Mouse (Mus musculus): ENCODE measurements around the gene Glis3. TPM values are rescaled to one million over a fixed set of nuclear protein-coding genes. Genes with fewer than 3 reads are reported as not detected.
A peak's percentile ranks its signal among the peaks of the same experiment; 100 is the strongest.

Glis3 gene
- polyA plus RNA-seq, 1 experiment from 2014 or later, result 8.5 TPM

DNA sequence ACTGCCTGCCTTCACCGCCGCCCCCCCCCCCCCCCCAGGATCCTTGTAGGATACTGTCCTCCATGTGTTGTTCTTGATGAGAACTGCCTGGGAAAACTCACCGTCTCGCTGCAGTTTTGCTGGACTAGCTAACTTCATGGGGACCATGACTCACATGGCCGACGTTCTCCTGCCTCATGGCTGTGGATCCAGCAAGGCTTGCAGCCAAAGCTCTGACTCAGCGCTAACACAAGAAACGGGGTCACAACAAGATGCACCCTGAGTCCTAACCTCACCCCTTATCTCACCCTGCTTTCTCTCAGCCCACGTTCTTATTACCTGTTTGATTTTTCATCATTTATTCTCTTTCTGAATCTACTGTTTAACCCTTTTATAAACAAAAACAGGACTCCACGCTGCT lies 56.2 kb downstream of the Glis3 start:
- no peaks in the 10 kb centered on the region for H3K9me3 ChIP-seq (replicated peaks)
- no peak overlapping the region for H3K4me3 ChIP-seq (replicated peaks)
- peaks cover 4% of the 10 kb centered on the region; the same call in 1 of the 2 replicates for H3K4me1 ChIP-seq
- 62% methylated on average over 10 of the region's 10 CpGs for WGBS
- no peaks in the 10 kb centered on the region for H3K27me3 ChIP-seq
- no peaks in the 10 kb centered on the region for H3K36me3 ChIP-seq
- ATAC-seq (ENCODE audit: insufficient number of reproducible peaks, low FRiP score, low TSS enrichment, low read depth), result no peak
- no peak overlapping the region for H3K4me2 ChIP-seq (replicated peaks)
- no peak overlapping the region for H3K27ac ChIP-seq (replicated peaks)
- no peak overlapping the region for H3K9ac ChIP-seq

DNA sequence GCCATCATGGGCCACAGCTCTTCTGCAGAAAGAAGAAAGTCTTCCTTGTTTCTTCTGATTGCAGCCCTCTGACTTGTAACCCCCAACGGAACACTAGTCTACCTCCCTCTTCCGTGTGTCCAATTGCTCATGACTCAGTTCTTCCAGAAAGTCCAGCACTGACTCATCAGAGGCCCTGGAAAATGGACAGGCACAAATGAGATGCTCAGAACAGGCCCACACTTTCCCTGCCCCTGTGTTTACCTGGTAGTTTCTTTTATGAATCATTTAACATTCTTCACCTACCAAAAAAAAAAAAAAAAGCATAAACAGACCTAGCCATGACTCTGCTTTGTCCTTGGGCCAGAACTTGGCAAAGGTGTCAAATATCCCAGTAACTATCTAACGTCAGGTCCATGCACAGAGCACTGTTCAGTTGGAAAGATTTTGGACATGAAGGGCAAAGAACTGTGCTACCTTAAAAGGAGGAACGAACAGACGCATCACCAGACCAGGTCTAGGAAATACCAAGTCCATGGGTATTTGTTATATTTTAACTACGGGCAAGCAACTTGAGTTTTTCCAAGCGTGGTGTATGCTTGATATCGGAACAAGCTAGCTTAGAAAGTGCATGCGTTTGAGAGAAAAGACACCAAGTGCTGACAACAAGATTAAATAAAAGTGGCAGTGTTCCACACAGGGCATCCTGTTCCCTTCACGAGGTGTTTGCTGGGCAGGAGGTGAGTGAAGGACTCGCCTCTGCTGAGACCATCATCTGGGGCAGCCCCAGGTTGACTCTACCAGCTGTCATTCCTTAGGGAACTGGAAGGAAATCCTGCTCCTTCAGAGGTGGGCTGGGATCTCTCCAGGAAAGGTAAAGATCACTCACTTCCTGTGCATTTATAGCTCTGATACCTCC lies 58.0 kb downstream of the Glis3 start:
- no peak overlapping the region for H3K4me3 ChIP-seq (replicated peaks)
- 82% methylated on average over 11 of the region's 11 CpGs for WGBS

DNA sequence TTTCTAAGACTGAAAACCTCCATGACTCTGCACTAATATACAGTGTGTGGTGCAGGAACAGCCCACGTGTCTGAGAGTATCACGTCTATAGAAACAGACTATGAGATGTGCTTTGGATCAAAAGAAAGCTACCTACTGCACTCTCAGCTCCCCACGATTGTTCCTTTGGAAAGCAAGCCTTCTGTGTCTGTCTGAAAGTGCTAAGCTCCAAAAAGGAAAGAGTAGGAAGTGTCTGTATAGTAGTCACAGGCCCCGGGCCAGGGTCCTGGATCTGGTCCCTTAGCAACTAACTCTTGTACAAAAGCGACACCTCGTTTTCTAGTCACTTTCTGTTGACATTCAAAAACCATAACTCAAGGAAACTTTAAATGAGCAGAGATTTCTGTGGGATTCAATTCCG lies 62.1 kb downstream of the Glis3 start:
- Histone ChIP-seq H3K4me2 (replicated peaks) (no peak overlapping the region), H3K9ac (no peak overlapping the region), H3K27me3 (no peaks in the 10 kb centered on the region), H3K4me3 (replicated peaks) (no peak overlapping the region), H3K9me3 (replicated peaks) (no peaks in the 10 kb centered on the region), H3K27ac (replicated peaks) (no peak overlapping the region), H3K36me3 (no peaks in the 10 kb centered on the region), H3K4me1 (0 out of 2 replicates have a peak, but pooled peaks cover 9% of the 10 kb centered on the region)
- WGBS, result 85% methylated on average over 7 of the region's 7 CpGs
- ATAC-seq (ENCODE audit: insufficient number of reproducible peaks, low FRiP score, low TSS enrichment, low read depth), result no peak

More for the DNA sequence above, 58.0 kb downstream of the Glis3 start:
- H3K27me3 ChIP-seq, result no peaks in the 10 kb centered on the region
- H3K4me1 ChIP-seq, result peaks cover 8% of the 10 kb centered on the region; the same call in 1 of the 2 replicates
- no peak overlapping the region for H3K4me2 ChIP-seq (replicated peaks)
- no peaks in the 10 kb centered on the region for H3K36me3 ChIP-seq
- no peak overlapping the region for H3K27ac ChIP-seq (replicated peaks)
- no peaks in the 10 kb centered on the region for H3K9me3 ChIP-seq (replicated peaks)
- no peak overlapping the region for H3K9ac ChIP-seq
- ATAC-seq (ENCODE audit: insufficient number of reproducible peaks, low FRiP score, low TSS enrichment, low read depth), result no peak

DNA sequence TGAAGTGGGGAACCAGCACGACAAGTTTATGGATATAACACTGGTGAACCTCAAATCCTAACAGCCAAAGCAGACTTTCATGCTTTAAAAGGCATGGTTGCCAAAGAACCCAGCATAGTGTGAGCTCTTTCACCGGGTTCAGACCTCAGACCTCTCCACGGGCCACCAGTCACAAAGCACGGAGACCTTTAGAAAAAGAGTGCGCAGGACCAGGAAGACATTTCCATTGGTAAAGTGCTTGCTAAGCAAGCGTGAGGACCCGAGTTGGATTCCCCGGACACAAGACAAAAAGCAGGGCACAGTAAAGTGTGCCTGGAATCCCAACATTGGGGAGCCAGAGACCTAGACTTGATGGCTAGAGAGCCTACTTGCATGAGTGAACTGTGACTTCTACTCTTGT lies 62.7 kb downstream of the Glis3 start:
- ATAC-seq (ENCODE audit: insufficient number of reproducible peaks, low FRiP score, low TSS enrichment, low read depth), result no peak
- Histone ChIP-seq H3K27ac (replicated peaks) (no peak overlapping the region), H3K4me3 (replicated peaks) (no peak overlapping the region), H3K4me1 (0 out of 2 replicates have a peak, but pooled peaks cover 9% of the 10 kb centered on the region), H3K36me3 (no peaks in the 10 kb centered on the region), H3K9me3 (replicated peaks) (no peaks in the 10 kb centered on the region), H3K27me3 (no peaks in the 10 kb centered on the region), H3K4me2 (replicated peaks) (no peak overlapping the region), H3K9ac (no peak overlapping the region)
- 91% methylated on average over 8 of the region's 8 CpGs for WGBS

DNA sequence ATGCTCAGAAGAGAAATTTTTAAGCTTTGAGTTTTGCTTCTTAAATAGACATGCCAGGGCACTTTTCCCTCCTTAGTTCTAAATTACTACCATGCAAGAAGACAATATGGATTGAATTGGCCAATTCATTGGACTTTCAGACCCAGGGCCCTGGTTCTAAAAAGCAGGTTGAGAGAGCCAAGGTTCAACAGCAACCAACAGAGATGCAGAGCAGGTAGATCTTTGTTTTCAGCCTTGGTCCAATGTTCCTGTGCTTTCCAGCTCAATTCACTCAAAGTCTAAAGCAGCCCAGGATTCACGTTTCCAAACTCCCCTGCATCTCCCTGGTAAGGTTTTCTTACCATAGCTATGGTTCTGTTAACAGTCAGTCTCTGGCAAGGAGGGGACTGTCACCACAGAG lies 63.4 kb downstream of the Glis3 start:
- no peaks in the 10 kb centered on the region for H3K27me3 ChIP-seq
- H3K27ac ChIP-seq (replicated peaks), result peak overlapping the region; percentile 51; the same call in 1 of the 2 replicates
- no peaks in the 10 kb centered on the region for H3K9me3 ChIP-seq (replicated peaks)
- no peak overlapping the region for H3K9ac ChIP-seq
- no peak overlapping the region for H3K4me2 ChIP-seq (replicated peaks)
- H3K36me3 ChIP-seq, result no peaks in the 10 kb centered on the region
- ATAC-seq (ENCODE audit: insufficient number of reproducible peaks, low FRiP score, low TSS enrichment, low read depth), result no peak
- 0 out of 2 replicates have a peak, but pooled peaks cover 9% of the 10 kb centered on the region for H3K4me1 ChIP-seq
- 71% methylated on average over 1 of the region's 1 CpGs for WGBS
- no peak overlapping the region for H3K4me3 ChIP-seq (replicated peaks)

DNA sequence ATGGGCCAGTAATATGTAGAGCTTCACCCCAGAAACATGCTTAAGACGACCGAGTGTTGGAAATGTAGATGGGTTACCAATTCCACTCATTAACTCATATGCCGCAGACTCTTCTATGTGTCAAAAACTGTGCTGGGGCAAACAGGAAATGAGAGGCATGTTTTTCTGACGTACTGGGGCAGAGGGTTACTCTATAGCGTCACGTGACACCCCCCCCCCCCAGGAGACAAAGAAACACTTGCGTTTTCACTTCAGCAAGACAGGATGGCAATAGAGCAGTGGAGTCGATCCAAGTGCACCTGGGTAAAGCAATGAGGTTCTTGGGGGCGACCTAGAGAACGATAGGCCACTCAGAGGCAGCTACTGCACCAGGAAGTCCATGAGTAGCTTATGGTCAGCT lies 67.6 kb downstream of the Glis3 start:
- no peaks in the 10 kb centered on the region for H3K27me3 ChIP-seq
- peaks cover 21% of the 10 kb centered on the region for H3K4me1 ChIP-seq
- WGBS, result 75% methylated on average over 10 of the region's 10 CpGs
- ATAC-seq (ENCODE audit: insufficient number of reproducible peaks, low FRiP score, low TSS enrichment, low read depth), result no peak
- no peak overlapping the region for H3K27ac ChIP-seq (replicated peaks)
- H3K36me3 ChIP-seq, result no peaks in the 10 kb centered on the region
- no peak overlapping the region for H3K9ac ChIP-seq
- H3K9me3 ChIP-seq (replicated peaks), result no peaks in the 10 kb centered on the region
- H3K4me3 ChIP-seq (replicated peaks), result no peak overlapping the region
- H3K4me2 ChIP-seq (replicated peaks), result no peak overlapping the region

DNA sequence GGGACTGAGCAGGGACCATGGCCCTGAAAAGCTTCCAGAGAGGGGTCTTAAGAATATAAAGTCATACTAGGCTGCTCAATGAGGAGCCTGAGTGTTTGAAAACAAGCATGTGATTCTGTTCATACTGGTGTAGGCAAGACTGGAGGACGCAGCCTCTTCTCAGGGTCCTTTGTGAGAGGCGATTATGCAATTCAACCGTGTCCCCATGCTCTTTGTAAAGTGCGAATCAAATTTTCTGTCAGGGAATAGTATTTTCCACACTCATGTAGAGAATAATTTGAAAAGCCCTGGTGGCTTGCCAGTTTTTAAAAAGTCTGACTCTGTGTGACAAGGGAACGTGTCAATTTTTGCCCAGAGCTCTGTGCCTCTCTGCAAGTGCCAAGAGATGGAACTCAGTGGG lies 71.1 kb downstream of the Glis3 start:
- peak overlapping the region; percentile 82 for H3K27ac ChIP-seq (replicated peaks)
- H3K4me2 ChIP-seq (replicated peaks), result no peak overlapping the region
- ATAC-seq (ENCODE audit: insufficient number of reproducible peaks, low FRiP score, low TSS enrichment, low read depth), result no peak
- H3K9ac ChIP-seq, result no peak overlapping the region
- no peak overlapping the region for H3K4me3 ChIP-seq (replicated peaks)
- H3K27me3 ChIP-seq, result no peaks in the 10 kb centered on the region
- H3K36me3 ChIP-seq, result no peaks in the 10 kb centered on the region
- H3K9me3 ChIP-seq (replicated peaks), result no peaks in the 10 kb centered on the region
- peaks cover 17% of the 10 kb centered on the region for H3K4me1 ChIP-seq
- 41% methylated on average over 5 of the region's 5 CpGs for WGBS

DNA sequence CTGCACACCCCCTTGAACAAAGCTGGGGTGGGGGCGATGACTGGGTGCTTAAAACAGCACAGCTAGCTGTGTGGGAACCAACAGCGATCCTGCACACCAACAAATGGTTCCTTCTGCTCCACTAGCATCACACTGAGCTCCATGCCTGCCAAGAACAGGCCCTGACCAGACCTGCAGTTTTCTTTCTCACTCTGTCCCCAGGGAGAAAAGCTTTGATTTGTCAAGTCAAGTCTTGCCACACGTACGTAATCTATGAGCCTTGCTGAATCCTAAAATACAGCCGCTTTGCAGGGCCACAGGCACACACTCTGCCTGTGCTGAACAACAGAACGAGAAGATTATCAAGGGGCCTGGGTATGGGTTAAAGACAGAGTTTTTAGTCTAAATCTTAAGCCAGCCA lies 71.6 kb downstream of the Glis3 start:
- ATAC-seq (ENCODE audit: insufficient number of reproducible peaks, low FRiP score, low TSS enrichment, low read depth), result no peak
- Histone ChIP-seq H3K4me3 (replicated peaks) (no peak overlapping the region), H3K27me3 (no peaks in the 10 kb centered on the region), H3K4me1 (peaks cover 17% of the 10 kb centered on the region), H3K27ac (replicated peaks) (peak overlapping the region; percentile 82), H3K9ac (no peak overlapping the region), H3K36me3 (no peaks in the 10 kb centered on the region), H3K9me3 (replicated peaks) (no peaks in the 10 kb centered on the region), H3K4me2 (replicated peaks) (no peak overlapping the region)
- WGBS, result 50% methylated on average over 6 of the region's 6 CpGs

DNA sequence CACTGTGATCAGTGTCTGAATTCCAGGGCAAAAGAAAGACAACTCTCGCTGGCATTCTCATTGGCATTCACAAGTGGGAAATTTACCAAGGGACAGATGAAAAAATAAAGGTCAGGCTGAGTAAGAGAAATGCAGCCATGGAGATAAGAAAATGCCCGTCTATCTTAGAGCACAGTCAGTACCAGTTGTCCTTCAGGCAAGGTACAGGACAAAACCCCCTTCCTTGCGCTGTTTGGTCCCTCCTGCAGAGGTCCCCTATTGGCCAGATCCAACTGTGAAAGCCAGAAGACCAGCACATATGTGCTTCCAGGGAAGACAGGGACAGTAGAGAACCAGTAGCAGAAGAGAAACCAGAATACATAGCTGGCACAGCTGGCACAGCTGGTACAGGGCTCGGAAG lies 79.0 kb downstream of the Glis3 start:
- 81% methylated on average over 4 of the region's 4 CpGs for WGBS
- Histone ChIP-seq H3K36me3 (no peaks in the 10 kb centered on the region), H3K4me3 (replicated peaks) (no peak overlapping the region), H3K27ac (replicated peaks) (no peak overlapping the region), H3K27me3 (no peaks in the 10 kb centered on the region), H3K4me1 (no peaks in the 10 kb centered on the region), H3K4me2 (replicated peaks) (no peak overlapping the region), H3K9ac (no peak overlapping the region), H3K9me3 (replicated peaks) (no peaks in the 10 kb centered on the region)
- no peak for ATAC-seq (ENCODE audit: insufficient number of reproducible peaks, low FRiP score, low TSS enrichment, low read depth)

DNA sequence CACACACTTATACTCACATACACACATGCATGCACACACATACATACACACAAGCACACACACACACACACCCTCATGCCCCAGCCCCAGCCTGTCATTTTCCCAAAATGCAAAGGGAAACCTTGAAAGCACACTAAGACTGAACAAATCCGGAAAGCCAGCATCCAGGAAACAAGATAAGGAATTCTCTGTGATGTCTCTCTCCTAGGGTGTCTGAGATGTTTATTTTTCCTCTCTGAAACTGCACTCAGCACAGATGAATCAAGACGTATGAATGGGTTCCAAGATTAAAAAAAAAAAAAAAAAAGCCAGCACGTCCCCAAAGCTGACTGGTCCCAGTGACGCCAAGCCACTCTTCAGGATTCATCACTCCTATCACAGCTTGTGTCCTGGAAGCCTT lies 85.7 kb downstream of the Glis3 start:
- no peak overlapping the region for H3K27ac ChIP-seq (replicated peaks)
- 71% methylated on average over 4 of the region's 4 CpGs for WGBS

DNA sequence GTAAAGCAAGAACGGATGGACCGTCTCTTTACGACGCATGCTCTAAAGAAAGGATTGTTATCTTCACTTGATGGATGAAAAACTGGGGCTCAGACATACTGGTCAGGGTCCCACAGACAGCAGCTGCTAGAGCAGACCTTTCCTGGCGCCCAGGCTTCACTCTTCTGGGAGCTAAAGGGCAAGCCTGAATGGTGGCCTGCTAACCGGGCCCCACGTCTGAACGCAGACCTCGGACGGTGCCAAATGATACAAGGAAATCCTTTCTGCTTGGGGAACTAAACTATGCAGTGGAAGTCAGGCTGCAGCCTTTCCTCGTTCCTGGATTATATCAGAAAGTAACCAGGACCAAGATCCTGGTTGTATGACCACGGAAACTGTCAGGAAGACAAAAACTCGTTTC lies 86.9 kb downstream of the Glis3 start:
- Histone ChIP-seq H3K9me3 (replicated peaks) (no peaks in the 10 kb centered on the region), H3K27me3 (no peaks in the 10 kb centered on the region), H3K4me1 (no peaks in the 10 kb centered on the region), H3K4me2 (replicated peaks) (no peak overlapping the region), H3K9ac (no peak overlapping the region), H3K4me3 (replicated peaks) (no peak overlapping the region), H3K27ac (replicated peaks) (no peak overlapping the region), H3K36me3 (no peaks in the 10 kb centered on the region)
- no peak for ATAC-seq (ENCODE audit: insufficient number of reproducible peaks, low FRiP score, low TSS enrichment, low read depth)
- WGBS, result 77% methylated on average over 13 of the region's 13 CpGs

More for the DNA sequence above, 85.7 kb downstream of the Glis3 start:
- no peak overlapping the region for H3K9ac ChIP-seq
- H3K4me2 ChIP-seq (replicated peaks), result no peak overlapping the region
- ATAC-seq (ENCODE audit: insufficient number of reproducible peaks, low FRiP score, low TSS enrichment, low read depth), result no peak
- H3K9me3 ChIP-seq (replicated peaks), result no peaks in the 10 kb centered on the region
- H3K27me3 ChIP-seq, result no peaks in the 10 kb centered on the region
- H3K4me1 ChIP-seq, result no peaks in the 10 kb centered on the region
- H3K36me3 ChIP-seq, result no peaks in the 10 kb centered on the region
- H3K4me3 ChIP-seq (replicated peaks), result no peak overlapping the region
